Mouse (Mus musculus): Measurements from ENCODE around the gene Pmpcb. TPM values are rescaled to one million over a fixed set of nuclear protein-coding genes. Genes with fewer than 3 reads are reported as not detected.
"Not testable (repeated sequence)": the region's sequence is repeated elsewhere in the genome, so short reads cannot be mapped to it uniquely, and the experiment has no call there.

Pmpcb gene
- total RNA-seq (2021), result 100 to 1,000 TPM; 224 TPM

GRCm38 (mm10) chr5:21736956-21737585 is at the start of gene Pmpcb:
Gene Pmpcb, plus strand, starts transcription at chr5:21737141.
- peak; percentile 90 to 92 for DNase-seq
- intact Hi-C loops (cut with DNase I), result loop anchor here (2.0 to 5.0 kb wide), 2 partner anchors 48 to 775 kb away; partner anchors contain the start of genes Dnajc2 and Psmc2

- intact Hi-C loops (cut with DNase I), result no loop called here
- DNase-seq, result no peak
These were observed 44.7 kb upstream of the Pmpcb start for GRCm38 (mm10) chr5:21692230-21692629.

- intact Hi-C loops (cut with DNase I), result no loop called here
- DNase-seq, result no peak
These were observed 43.5 kb upstream of the Pmpcb start for GRCm38 (mm10) chr5:21693372-21693870.

GRCm38 (mm10) chr5:21694854-21695490 is 42.0 kb upstream of the Pmpcb start:
- intact Hi-C loops (cut with DNase I), result no loop called here
- no peak for DNase-seq

- DNase-seq; intact Hi-C loops (cut with DNase I): not testable (repeated sequence)
These were observed 37.4 kb upstream of the Pmpcb start for GRCm38 (mm10) chr5:21699555-21699954.

GRCm38 (mm10) chr5:21700272-21700821 is 36.6 kb upstream of the Pmpcb start:
- DNase-seq, result no peak
- intact Hi-C loops (cut with DNase I), result loop anchor here (2.0 kb wide), 1 partner anchor 32 kb away; no protein-coding TSS in a partner anchor

- no peak for DNase-seq
- intact Hi-C loops (cut with DNase I), result loop anchor here (1.0 to 2.0 kb wide), 2 partner anchors 32 to 55 kb away; no protein-coding TSS in a partner anchor
These were observed 36.0 kb upstream of the Pmpcb start for GRCm38 (mm10) chr5:21700934-21701333.

GRCm38 (mm10) chr5:21701351-21702008 is 35.5 kb upstream of the Pmpcb start, which contains the start of gene Napepld:
Gene Napepld, minus strand, starts transcription at chr5:21701396.
- intact Hi-C loops (cut with DNase I), result loop anchor here (1.0 to 2.0 kb wide), 2 partner anchors 31 to 55 kb away; no protein-coding TSS in a partner anchor

GRCm38 (mm10) chr5:21702009-21702364 is 35.0 kb upstream of the Pmpcb start:
- no peak for DNase-seq
- intact Hi-C loops (cut with DNase I), result no loop called here

More at GRCm38 (mm10) chr5:21701351-21702008, 35.5 kb upstream of the Pmpcb start, which contains the start of gene Napepld:
- peak; percentile 99 to 100 for DNase-seq

GRCm38 (mm10) chr5:21702873-21703475 is 34.0 kb upstream of the Pmpcb start:
- peak; percentile 32 to 34 for DNase-seq
- intact Hi-C loops (cut with DNase I), result no loop called here

- intact Hi-C loops (cut with DNase I), result no loop called here
- no peak for DNase-seq
These were observed 33.2 kb upstream of the Pmpcb start for GRCm38 (mm10) chr5:21703708-21704107.

- no peak for DNase-seq
- intact Hi-C loops (cut with DNase I), result no loop called here
These were observed 30.4 kb upstream of the Pmpcb start for GRCm38 (mm10) chr5:21706546-21706945.

- DNase-seq; intact Hi-C loops (cut with DNase I): not testable (repeated sequence)
These were observed 28.9 kb upstream of the Pmpcb start for GRCm38 (mm10) chr5:21708011-21708410.

- no peak for DNase-seq
- intact Hi-C loops (cut with DNase I), result no loop called here
These were observed 24.7 kb upstream of the Pmpcb start for GRCm38 (mm10) chr5:21712127-21712715.

- intact Hi-C loops (cut with DNase I), result no loop called here
These were observed 22.5 kb upstream of the Pmpcb start for GRCm38 (mm10) chr5:21714447-21714846.

GRCm38 (mm10) chr5:21717165-21717715 is 19.7 kb upstream of the Pmpcb start:
- DNase-seq, result no peak

More at GRCm38 (mm10) chr5:21714447-21714846, 22.5 kb upstream of the Pmpcb start:
- DNase-seq, result no peak

GRCm38 (mm10) chr5:21718546-21718945 is 18.4 kb upstream of the Pmpcb start:
- intact Hi-C loops (cut with DNase I), result no loop called here
- no peak for DNase-seq

More at GRCm38 (mm10) chr5:21717165-21717715, 19.7 kb upstream of the Pmpcb start:
- intact Hi-C loops (cut with DNase I), result no loop called here

- no peak for DNase-seq
- intact Hi-C loops (cut with DNase I), result no loop called here
These were observed 17.7 kb upstream of the Pmpcb start for GRCm38 (mm10) chr5:21719209-21719608.

GRCm38 (mm10) chr5:21724427-21724826 is 12.5 kb upstream of the Pmpcb start:
- intact Hi-C loops (cut with DNase I), result no loop called here
- no peak for DNase-seq

- intact Hi-C loops (cut with DNase I), result no loop called here
- no peak for DNase-seq
These were observed 12.1 kb upstream of the Pmpcb start for GRCm38 (mm10) chr5:21724872-21725271.
